In the genomic region with DNA sequence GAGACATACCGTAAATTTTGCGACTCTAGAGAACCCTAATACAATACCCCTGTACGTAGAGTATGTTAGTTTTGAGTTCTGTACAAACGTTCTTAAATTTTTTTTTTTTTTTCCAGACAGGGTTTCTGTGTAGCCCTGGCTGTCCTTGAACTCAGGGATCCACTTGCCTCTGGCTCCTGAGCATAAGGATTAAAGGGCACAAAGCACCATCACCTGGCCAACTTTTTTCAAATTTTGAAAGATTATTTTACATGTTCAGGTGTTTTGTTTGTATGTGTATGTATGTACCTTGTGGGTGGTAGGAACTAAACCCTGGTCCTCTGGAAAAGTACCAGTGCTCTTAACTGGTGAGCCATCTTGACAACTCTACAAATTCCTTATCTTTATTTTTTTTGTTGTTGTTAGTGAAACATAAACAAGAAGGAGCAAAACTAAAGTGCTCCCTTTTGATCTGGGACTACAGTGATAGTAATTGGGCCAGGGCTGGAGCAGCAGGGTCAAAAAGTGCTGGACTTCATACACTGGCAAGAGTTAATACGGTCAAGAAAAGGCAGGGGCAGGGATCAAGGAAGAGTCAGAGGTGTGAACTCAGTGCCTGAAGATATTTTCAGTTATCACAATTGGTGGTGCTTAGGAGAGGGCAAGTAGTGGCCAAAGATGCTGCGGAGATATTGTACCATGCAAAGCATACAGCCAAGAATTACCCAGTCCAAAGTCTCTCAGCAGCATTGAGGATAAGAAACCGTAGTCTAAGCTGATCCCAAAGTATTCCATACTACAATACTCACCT, we compare ENCODE assay signal across 1 mouse cellular context.
TF ChIP-seq lines count a peak whose summit lies in the region.

No protein-coding gene starts in this region.

TF ChIP-seq in CH12.LX, 34 proteins besides CTCF, POLR2A, EP300 and RAD21 (continued from another document):
- TF ChIP-seq E2F4 (IDR thresholded peaks at IDR 0.05; ENCODE audit: insufficient replicate concordance, low read depth, low read length): no peak
TF ChIP-seq in CH12.LX: peak in this region for 1.
